Mouse (Mus musculus): ENCODE measurements around the gene Armc3. TPM values are rescaled to one million over a fixed set of nuclear protein-coding genes. Genes with fewer than 3 reads are reported as not detected.

Gene Armc3
- polyA plus RNA-seq, 1 experiment from 2014 or later: 0.15 TPM

GRCm38 (mm10) chr2:19345414-19345964 is 146.4 kb downstream of the Armc3 start:
- Histone ChIP-seq H3K36me3 (ENCODE audit: control insufficient read depth, insufficient read depth, low read length) (no peaks in the 10 kb centered on the region), H3K27me3 (ENCODE audit: control insufficient read depth, insufficient read depth, low read length) (no peaks in the 10 kb centered on the region), H3K9me3 (ENCODE audit: control insufficient read depth, low read length) (no peaks in the 10 kb centered on the region), H3K4me3 (ENCODE audit: low read depth, low read length) (no peak overlapping the region), H3K4me1 (ENCODE audit: control insufficient read depth, insufficient read depth, low read length) (no peaks in the 10 kb centered on the region), H3K9ac (ENCODE audit: low read length) (no peak overlapping the region), H3K4me2 (ENCODE audit: low read depth, severe bottlenecking) (no peak overlapping the region), H3K27ac (replicated peaks; ENCODE audit: low read depth, low read length) (no peak overlapping the region)
- 79% methylated on average over 5 of the region's 5 CpGs for WGBS
- DNase-seq (ENCODE audit: low spot score) (no peak), ATAC-seq (ENCODE audit: insufficient number of reproducible peaks, low FRiP score, low TSS enrichment, low read depth) (no peak)

- Histone ChIP-seq H3K4me1 (ENCODE audit: control insufficient read depth, insufficient read depth, low read length) (no peaks in the 10 kb centered on the region), H3K4me2 (ENCODE audit: low read depth, severe bottlenecking) (no peak overlapping the region), H3K4me3 (ENCODE audit: low read depth, low read length) (no peak overlapping the region), H3K9ac (ENCODE audit: low read length) (no peak overlapping the region), H3K36me3 (ENCODE audit: control insufficient read depth, insufficient read depth, low read length) (no peaks in the 10 kb centered on the region), H3K27ac (replicated peaks; ENCODE audit: low read depth, low read length) (no peak overlapping the region), H3K27me3 (ENCODE audit: control insufficient read depth, insufficient read depth, low read length) (no peaks in the 10 kb centered on the region), H3K9me3 (ENCODE audit: control insufficient read depth, low read length) (no peaks in the 10 kb centered on the region)
- DNase-seq (ENCODE audit: low spot score): no peak
- no peak for ATAC-seq (ENCODE audit: insufficient number of reproducible peaks, low FRiP score, low TSS enrichment, low read depth)
- 55% methylated on average over 3 of the region's 3 CpGs for WGBS
Measured at GRCm38 (mm10) chr2:19348454-19348853, 149.4 kb downstream of the Armc3 start.

- no peak overlapping the region for H3K4me2 ChIP-seq (ENCODE audit: low read depth, severe bottlenecking)
- H3K9ac ChIP-seq (ENCODE audit: low read length): no peak overlapping the region
- no peaks in the 10 kb centered on the region for H3K27me3 ChIP-seq (ENCODE audit: control insufficient read depth, insufficient read depth, low read length)
- H3K4me3 ChIP-seq (ENCODE audit: low read depth, low read length): no peak overlapping the region
- no peaks in the 10 kb centered on the region for H3K9me3 ChIP-seq (ENCODE audit: control insufficient read depth, low read length)
- ATAC-seq (ENCODE audit: insufficient number of reproducible peaks, low FRiP score, low TSS enrichment, low read depth) (no peak), DNase-seq (ENCODE audit: low spot score) (no peak)
- H3K27ac ChIP-seq (replicated peaks; ENCODE audit: low read depth, low read length): no peak overlapping the region
- H3K4me1 ChIP-seq (ENCODE audit: control insufficient read depth, insufficient read depth, low read length): no peaks in the 10 kb centered on the region
- 85% methylated on average over 5 of the region's 5 CpGs for WGBS
- H3K36me3 ChIP-seq (ENCODE audit: control insufficient read depth, insufficient read depth, low read length): no peaks in the 10 kb centered on the region
Measured at GRCm38 (mm10) chr2:19350167-19350566, 151.1 kb downstream of the Armc3 start.

- Histone ChIP-seq H3K27ac (replicated peaks; ENCODE audit: low read depth, low read length) (no peak overlapping the region), H3K4me2 (ENCODE audit: low read depth, severe bottlenecking) (no peak overlapping the region), H3K4me3 (ENCODE audit: low read depth, low read length) (no peak overlapping the region), H3K27me3 (ENCODE audit: control insufficient read depth, insufficient read depth, low read length) (no peaks in the 10 kb centered on the region), H3K36me3 (ENCODE audit: control insufficient read depth, insufficient read depth, low read length) (no peaks in the 10 kb centered on the region), H3K9ac (ENCODE audit: low read length) (no peak overlapping the region), H3K4me1 (ENCODE audit: control insufficient read depth, insufficient read depth, low read length) (no peaks in the 10 kb centered on the region), H3K9me3 (ENCODE audit: control insufficient read depth, low read length) (no peaks in the 10 kb centered on the region)
- no peak for DNase-seq (ENCODE audit: low spot score)
- 90% methylated on average over 1 of the region's 1 CpGs for WGBS
- ATAC-seq (ENCODE audit: insufficient number of reproducible peaks, low FRiP score, low TSS enrichment, low read depth): no peak
Measured at GRCm38 (mm10) chr2:19351615-19352253, 152.6 kb downstream of the Armc3 start.

GRCm38 (mm10) chr2:19353158-19353557 is 154.1 kb downstream of the Armc3 start:
- H3K9me3 ChIP-seq (ENCODE audit: control insufficient read depth, low read length): no peaks in the 10 kb centered on the region
- 93% methylated on average over 2 of the region's 2 CpGs for WGBS
- H3K4me1 ChIP-seq (ENCODE audit: control insufficient read depth, insufficient read depth, low read length): no peaks in the 10 kb centered on the region
- H3K36me3 ChIP-seq (ENCODE audit: control insufficient read depth, insufficient read depth, low read length): no peaks in the 10 kb centered on the region
- no peak overlapping the region for H3K4me3 ChIP-seq (ENCODE audit: low read depth, low read length)
- H3K4me2 ChIP-seq (ENCODE audit: low read depth, severe bottlenecking): no peak overlapping the region
- H3K27ac ChIP-seq (replicated peaks; ENCODE audit: low read depth, low read length): no peak overlapping the region
- no peak for DNase-seq (ENCODE audit: low spot score)
- no peak overlapping the region for H3K9ac ChIP-seq (ENCODE audit: low read length)
- H3K27me3 ChIP-seq (ENCODE audit: control insufficient read depth, insufficient read depth, low read length): no peaks in the 10 kb centered on the region
- ATAC-seq (ENCODE audit: insufficient number of reproducible peaks, low FRiP score, low TSS enrichment, low read depth): no peak

Other genes with a start within 250 kb of the Armc3 start
- 8.8 and 9.3 TPM in 2 replicates for gene Pip4k2a, start 201.2 kb upstream of the Armc3 start, polyA plus RNA-seq (2014; fragmentation: Nextera tagmentation; extraction: Ambion mirVana)
- gene 4930426L09Rik, start 201.0 kb upstream of the Armc3 start, polyA plus RNA-seq (2014; fragmentation: Nextera tagmentation; extraction: Ambion mirVana): 0.13 and 0.60 TPM in 2 replicates
- 22.4 and 24.6 TPM in 2 replicates for gene Msrb2, start 172.1 kb downstream of the Armc3 start, polyA plus RNA-seq (2014; fragmentation: Nextera tagmentation; extraction: Ambion mirVana)
- not detected in 2 replicates for gene Ptf1a, start 246.4 kb downstream of the Armc3 start, polyA plus RNA-seq (2014; fragmentation: Nextera tagmentation; extraction: Ambion mirVana)

Data from limb, embryonic 11.5 days (tissue).